Mouse (Mus musculus) frontal cortex, postnatal 10 days (tissue): ENCODE measurements around the gene Nav2.

Experiments used
- DNase-seq, 2 experiments: peaks; one replicate each; pipeline ENCODE4 v3.0.0; 2022; ENCODE audit warnings: low spot score in 2 of 2, mixed read lengths in 1 of 2

The Nav2 gene

DNA sequence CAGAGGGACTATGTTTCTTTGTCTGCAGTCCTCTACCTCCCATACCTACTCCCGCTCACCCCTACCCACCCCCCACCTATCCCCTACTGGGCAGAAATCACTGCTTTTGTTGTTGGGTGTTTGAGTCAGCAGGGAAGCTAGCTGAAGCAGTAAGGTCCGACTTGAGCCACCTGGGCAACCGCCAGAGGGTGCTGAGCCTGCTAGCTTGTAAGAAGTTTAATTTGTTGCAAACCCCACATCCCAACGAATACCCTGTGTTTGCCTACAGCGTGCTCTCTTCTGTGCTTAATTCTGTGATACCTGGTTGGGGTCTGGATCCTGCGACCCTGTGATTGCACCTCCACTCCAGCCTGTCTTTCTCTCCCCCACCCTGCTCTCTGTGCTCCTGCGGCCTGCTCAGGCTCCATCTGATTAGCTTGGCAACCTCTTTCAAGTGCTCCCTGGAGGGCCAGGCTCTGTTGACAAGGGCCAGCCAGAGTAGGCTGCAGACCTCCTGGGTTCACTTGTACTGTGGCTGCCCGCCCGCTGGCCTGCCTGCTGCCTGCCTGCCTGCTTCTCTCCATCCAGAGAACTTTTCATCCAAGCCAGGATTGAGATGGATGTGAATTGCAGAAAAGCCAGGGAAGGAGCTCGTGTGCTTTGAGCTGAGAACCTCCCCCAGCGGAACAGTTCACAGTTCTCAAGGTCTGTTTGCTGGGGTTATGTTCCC is 575.7 kb downstream of the Nav2 start:
- DNase-seq: no peak

DNA sequence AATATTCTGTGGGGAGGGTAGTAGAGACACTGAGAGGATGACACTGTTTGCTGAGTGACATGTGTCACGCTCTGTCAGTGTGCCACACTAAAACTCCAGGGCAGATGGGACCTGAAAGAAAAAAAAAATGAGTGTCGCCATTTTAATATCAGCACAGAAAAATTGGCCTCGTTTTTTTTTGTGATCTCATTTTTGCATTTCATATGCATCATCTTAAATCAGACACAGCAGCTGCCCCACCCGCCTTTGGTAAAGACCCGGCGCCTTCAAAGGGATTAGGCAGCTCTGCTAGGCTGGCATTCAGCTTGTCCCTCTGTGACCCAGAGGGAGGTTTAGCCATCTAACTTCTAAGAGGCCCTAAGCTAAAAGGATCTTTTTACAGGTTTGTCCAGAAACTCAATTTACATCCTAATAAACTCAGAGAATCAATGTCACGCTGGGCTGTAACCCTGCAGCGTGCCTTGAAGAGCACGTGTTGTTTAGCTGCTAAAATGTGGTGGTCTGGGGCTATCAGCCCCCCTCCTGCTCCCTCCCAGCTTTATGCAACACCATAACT is 576.9 kb downstream of the Nav2 start:
- no peak for DNase-seq

DNA sequence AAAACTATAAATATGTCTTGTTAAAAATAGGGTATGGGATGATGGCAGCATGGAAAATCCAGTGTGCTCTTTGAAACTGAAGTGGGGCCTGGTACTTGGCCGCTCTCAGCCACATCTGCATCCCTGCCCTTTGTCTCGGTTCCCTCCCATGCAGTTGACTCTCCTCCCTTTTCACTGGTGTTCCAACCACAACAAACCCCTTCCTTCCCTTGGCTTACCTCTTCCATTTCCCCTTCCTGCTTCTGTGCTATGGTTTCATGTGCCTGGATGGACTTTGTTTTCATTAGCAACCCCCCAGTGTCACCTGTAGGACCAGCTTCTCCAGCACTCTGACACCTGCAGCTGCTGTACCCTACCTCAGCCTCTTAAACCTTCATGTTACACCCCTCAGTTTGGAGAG is 578.8 kb downstream of the Nav2 start:
- DNase-seq: no peak

DNA sequence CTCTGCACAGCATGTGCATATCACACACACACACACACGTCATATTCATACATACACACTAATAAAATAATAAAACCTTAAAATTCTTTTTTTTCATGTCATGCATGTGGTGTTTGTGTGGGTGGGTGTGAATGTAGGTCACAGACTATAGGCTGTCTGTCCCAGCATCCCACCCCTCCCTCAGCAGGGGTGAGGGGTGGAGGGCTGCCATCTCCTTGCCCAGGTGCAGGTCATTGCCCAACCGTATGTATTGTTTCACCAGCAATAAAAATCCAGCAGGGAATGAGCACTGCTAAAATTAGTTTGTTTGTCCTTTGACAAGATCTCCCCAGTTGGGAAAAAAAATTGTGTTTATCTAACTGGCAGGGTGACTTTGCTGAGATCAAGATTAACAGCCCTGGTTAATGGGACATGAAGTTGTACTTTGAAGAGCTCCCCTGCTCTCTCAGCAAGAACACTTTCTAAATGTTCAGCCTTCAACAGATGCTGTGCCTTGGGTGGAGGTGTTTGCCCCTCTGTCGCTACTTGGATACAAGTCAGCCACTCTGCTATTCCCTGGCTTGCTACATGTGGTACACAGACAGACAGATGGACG is 580.1 kb downstream of the Nav2 start:
- DNase-seq: no peak

DNA sequence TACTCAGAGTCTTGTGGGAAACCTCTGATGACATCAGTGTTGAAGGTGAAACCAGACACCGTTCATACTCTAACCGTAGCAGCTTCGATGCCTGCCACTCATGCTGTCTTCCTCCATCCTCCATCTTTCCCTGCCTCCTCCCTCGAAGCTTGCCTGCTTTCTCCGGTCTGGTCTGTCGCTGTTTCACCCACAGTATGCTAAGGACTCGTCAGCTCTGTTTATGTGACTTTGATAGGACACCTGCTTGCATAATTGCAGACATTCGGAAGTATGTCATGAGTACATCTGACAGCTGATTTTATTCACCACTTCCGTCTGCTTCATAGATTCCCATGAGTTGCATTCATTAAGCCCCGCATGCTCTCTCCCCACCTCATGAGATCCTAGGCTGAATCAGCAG is 582.3 kb downstream of the Nav2 start:
- DNase-seq: no peak

DNA sequence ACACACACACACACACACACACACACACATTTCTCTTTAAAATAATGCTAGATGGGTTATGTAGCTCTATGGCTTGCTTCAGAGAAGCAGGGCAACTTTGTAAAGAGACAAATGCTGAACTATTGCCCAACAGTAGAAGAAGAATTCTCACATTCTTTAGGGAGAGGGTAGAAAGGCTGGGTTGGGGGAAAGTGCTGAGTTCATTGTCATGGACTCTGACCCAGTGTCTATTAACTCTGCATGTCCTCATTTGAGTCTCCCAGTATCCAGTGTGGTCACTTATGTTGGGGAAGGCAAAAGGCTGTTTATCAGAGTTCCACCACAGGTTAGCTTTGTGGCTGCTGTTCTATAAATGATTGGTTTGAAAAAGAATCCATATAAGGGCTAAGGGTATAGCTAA is 584.1 kb downstream of the Nav2 start:
- no peak for DNase-seq

DNA sequence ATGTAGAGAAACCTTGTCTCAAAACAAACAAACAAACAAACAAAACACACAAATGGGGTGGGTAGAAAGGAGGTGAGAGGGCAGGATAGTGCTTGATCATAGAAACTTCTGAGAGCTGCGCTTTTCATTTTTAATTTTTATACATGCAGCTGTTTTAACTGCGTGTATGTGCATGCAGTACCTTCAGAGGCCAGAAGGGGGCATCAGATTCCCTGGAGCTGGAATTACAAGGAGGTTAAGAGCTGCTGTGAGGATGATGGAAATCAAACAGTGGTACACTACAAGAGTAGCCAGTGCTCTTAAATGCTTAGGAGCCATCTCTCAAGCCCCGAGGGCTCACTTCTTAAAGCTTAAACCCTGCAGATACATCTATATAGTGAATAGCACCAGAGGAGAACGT is 584.7 kb downstream of the Nav2 start:
- no peak for DNase-seq

DNA sequence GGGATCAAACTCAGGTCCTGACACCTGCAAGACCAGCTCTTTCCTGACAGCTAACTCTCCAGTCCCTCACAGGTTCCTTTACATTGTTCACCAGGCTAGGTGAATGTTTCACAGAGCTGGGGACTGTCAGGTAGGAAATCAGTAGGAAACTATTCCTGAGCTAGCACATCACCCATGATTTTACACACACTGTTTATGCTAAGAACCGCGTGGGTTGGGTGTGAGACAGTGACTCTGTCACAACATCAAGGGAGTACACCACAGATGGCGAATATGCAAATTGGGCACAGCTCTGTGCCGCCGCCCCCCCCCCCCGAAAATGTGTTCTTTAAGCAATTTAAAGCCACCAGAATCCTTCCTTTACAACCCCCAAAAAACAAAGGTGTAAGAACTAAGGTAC is 586.1 kb downstream of the Nav2 start:
- DNase-seq: no peak

DNA sequence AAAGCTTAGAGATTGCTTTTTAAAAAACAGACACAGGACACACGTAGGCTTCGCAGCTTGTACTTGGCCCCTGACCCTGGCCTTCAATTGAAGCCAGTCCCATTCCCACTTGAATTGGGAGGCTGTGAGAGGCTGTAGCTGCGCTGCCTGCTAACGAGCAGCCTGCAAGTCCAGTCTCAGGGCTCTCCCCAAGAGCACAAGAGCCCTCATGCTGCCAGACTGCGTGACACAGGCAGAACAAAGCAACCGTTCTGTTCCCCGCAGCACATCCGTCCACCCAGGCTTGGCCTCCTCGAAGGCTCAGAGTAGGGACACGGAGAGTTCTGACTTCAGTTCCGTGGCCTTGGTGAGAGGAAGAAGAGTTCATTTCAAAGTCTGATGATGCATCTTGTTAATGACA is 587.6 kb downstream of the Nav2 start:
- no peak for DNase-seq

DNA sequence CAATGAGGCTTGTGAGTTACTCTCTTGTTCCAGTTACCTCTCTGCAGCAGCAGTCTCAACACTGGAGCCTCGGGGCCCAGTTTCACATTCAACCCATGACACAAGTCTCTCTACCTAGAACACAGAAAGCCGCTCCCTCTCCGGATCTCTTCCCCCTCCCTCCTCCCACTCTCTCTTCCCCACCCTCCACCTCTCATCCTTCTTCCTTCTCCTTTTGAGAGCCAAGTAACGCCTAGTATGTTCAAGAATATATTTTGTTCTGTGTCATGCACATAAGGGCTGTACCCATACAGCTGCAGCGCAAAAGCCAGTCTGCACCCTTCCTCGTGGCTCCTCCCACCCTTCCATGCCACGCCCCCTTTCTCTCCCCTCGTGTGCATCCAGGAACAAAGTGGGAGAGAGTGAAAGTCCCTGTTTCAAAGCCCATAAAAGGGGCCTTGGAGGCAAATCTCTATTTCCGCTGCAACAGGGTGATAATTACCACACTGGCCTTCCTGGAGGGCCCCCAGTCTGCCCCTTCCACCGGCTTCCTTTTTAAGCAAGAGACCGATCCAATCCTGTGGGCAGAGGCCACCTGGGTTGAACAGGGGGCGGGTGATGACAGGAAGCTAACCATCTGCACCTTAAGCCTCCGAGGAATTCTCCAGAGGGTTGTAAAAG is 588.4 kb downstream of the Nav2 start:
- no peak for DNase-seq

DNA sequence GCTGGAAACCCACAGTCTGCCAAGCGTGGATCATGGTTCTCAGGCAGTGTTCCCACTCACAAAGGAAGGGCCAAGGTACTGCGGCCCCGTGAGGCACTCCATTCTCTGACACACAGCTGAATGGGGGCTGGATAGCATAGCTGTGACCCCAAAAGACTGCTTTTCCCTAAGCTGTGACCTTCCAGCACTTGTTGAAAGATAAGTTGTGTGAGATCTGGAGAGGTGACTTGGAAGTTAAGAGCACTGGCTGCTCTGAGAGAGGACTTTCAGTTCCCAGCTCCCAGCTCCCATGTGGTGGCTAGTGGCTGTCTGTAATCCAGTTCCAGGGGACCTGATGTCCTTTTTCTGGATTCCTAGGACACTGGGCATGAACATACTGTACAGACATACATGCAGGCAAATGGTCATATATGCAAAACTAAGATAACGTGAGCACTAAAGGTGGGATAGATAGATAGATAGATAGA is 588.9 kb downstream of the Nav2 start:
- DNase-seq: no peak

DNA sequence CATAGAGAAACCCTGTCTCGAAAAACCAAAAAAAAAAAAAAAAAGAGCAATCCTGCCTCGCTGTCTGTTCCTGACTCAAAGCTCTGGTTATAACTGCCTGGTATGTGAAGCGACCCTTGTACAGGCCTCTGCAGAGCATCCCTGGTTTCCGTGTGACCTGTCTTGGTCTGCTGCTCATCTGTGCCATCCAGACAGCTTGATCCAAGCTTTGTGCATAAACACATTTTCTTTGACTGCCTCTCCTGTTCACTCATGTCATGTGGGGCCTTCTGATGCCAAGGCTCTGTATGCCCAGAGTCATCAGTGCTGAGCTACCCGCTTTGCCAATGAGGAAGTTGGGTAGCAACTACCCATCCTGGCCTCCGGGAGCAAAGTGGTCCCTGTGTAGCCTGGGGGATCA is 591.1 kb downstream of the Nav2 start:
- no peak for DNase-seq

DNA sequence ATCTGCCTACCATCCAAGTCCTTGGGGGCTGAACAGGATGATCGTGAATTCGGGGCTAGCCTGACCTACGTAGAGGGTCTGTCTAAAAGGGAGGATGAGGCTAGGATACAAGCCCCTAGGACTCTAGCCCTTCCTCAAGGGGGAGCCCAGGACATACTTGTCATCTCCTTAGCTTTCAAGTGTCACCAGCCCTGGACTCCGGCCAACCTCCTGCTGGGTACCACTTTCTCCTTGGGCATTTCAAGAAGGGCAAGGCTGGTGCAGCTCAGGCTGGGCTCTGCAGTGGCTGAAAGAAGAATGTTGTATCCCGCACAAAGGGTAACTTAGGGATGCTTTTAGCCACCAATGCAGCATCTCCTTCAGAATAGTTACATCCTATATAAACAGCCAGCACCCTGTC is 592.4 kb downstream of the Nav2 start:
- DNase-seq: no peak

DNA sequence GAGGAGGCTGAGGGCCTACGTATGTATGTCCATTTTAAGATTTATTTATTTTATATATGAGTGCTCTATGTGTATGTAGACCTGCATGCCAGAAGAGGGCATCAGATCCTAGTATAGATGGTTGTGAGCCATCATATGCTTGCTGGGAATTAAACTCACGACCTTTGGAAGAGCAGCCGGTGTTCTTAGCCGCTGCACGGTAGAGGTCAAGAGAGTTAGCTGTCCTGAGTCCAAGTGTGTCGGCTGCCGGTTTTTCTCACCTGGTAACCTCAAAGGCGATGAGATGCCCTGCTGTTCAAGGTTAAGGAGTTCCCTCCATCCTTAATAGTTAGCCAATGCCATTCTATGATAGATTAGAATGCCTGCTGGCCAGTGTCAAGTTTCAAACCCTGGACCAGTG is 594.9 kb downstream of the Nav2 start:
- no peak for DNase-seq

DNA sequence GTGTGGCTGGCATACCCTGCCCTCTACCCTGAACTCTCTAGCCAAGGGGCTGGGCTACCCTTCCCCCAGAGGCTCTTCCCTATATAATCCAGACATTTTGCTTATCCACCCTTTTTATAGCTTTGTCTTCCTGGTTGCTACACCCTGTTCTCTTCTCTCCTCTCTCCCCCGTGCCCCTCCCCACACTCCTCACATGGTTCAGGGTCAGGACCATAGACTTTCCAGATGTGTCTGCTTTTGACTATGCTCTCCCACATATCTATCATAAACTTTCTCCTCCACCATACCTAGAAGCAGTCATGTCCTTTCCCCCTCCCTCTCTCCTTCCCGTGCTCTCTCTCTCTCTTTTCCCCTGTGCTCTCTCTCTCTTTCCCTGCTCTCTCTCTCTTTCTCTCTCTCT is 595.4 kb downstream of the Nav2 start:
- DNase-seq: no peak

DNA sequence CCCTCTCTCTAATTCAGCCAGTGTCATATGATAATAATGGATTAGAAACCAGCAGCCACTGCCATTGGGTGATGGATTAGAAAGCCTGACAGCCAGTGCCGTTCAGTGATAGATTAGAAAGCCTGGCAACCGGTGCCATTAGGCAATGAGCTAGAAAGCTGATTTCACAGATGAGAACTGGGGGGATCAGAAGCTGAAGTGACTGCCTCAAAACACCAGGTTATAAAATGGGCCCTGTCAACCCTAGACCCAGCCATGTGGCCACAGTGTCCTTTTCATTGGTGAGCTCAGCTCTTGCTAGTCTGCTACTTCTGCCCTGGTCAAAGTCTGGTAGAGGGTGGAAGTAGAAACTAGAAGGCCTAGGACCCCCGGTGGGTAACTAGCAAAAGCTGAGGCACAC is 595.8 kb downstream of the Nav2 start:
- DNase-seq: no peak

DNA sequence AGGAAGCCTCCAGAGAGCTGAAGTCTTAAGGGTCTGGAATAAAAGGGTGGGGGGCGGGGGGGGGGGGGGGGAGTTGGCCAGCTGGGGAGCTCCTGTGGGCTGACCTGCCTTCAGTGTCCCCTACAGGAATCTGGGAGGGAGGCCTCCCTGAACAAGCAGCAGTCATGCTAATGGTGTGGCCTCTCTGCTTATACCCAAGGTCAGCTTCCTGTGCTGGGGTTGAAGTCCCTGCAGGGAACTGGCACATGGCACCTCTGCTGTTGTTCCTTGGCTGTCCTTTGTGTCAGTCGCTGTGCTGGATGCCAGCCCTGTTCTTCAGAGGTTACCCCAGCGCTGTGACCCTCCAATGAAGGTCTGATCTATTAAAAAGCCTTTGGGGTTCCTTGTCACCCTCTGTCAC is 596.5 kb downstream of the Nav2 start:
- no peak for DNase-seq

DNA sequence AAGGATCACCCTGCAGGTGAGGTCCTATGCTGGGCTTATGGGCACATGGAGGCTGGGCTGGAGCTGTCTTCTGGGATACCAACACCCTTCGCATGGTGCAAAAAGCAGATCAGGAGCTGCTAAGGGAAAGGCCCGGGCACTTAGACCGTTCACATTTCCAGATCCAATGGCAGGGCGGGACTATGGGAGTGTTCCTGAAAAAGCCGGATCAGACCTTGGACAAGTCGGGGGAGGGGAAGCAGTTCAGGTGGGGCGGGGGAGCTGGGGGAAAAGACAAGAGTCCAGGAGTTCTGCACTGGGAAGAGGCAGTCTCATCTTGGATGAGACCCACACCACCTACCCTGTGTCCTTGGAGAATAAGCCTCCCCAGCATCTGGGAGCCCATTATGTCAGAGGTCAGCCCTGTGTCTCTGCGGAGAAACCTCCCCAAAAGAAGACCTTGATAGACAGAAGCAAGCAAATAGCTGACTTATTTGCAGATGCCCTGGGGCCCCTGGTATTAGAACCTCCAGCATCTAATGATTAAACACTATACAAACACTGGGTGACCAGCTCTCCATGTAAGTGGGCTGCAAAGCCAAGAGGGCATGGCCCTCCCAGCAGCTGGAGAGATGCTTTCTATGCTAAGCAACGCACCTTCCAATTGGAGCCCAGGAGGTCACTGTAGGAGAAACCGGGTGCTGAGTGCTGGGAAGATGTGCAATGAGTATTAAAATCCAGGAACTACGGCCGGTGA is 597.7 kb downstream of the Nav2 start:
- no peak for DNase-seq

DNA sequence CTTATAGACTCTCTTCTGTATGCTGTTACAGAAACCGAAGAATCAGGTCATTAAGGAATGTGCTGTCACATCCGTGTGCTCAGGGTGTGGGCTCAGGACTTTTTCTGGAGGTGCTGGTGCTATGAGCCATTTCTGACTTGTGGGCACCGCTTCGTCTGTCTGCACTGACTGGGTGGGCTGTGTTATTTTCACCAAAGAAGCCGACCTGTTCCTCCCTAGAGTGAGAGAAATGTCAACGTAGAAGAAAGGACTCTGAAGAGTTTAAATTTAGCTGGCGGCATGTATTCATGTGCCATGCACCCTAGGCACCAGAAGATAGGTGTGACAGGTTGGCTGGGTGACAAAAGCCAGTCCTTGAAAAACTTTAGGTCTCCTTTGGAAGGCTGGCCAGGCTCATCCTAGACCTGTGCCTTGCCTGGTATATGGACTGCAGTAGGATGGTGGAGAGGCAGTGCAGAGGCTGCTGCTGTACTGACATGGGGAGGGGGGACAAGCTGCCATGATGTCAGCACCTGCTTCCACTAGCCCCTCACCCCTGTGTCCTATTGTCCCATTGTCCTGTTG is 599.5 kb downstream of the Nav2 start:
- DNase-seq: no peak

DNA sequence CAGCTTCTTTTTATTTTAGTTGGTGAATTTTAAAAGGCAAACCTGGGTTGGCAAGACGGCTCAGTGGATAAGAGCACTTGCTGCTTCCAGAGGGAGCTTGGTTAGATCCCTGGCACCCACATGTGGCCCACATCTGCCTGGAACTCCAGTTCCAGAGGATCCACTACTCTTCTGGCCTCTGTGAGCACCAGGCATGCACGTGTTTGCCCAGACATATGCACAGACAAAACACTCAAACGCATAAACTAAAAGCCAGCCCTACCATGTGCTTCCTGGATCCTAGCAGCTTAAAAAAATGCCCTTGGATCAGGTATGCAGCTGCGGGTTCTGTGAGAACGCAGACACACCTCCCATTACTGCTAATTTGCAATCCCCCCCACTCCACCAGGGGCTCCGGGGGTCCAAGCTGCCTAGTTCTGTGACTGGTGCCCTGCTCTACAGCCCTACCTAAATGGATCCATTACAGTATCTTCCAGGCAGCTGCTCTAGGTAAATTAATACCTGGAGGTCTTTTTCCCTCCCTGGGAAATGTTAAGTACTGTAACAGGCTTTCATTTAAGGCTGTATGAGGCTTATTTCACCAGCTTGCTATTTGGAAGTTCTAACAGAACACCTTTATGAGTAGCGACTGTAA is 603.4 kb downstream of the Nav2 start:
- no peak for DNase-seq

DNA sequence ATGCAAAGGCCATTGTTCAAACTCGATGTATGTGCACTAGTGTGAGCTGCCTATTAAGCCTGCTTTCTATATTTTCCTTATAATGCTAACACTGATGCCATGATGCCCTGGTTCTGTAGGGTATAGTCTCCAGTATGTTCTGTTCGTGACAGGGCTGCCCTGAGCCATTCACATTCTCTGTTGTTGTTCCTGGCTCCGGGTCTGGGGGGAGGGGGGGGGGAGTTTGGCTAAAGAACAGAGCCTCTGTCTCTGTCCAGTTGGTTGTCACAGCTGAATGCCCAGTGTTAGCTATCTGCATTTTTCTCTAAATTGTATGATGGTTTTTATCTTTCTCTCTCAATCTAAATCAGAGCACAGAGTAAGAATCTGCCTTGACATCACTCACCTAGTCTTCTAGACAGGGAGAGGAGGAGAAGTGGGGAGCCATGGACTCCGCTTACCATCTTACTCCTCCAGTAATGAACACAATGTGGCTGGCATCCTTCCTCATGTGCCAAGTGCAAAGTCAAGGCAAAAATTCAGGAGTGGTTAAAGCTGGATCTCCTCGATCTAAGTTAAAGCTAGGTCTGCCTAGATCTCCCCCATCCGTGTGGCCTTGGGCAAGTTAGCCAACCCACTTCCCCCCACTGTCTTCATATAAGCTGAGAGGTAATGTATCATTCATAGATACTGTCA is 605.4 kb downstream of the Nav2 start:
- no peak for DNase-seq
